8 mouse cellular contexts compared by ENCODE assay signal in the genomic region with DNA sequence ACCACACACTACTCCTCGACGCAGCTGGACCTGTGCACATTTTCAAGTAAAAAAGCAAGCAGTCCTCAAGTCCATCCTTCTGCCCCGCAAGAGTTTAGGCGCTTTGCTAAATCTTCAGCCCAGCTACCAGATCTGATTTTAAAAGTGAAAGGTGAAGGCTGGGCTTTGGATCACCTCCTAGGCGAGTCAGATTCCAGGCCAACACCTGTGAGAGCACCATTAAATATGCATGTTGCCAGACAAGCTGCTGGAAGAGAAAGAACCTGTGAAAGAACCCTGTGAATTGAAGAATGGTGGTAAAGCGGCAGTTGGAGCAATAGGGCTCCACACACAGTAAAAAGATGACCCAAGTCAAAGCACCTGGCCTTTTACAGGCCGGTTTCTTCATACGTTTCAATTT. TPM values are rescaled to one million over a fixed set of nuclear protein-coding genes. Genes with fewer than 3 reads are reported as not detected.
DNase-seq lines count a peak whose midpoint lies in the region; ATAC-seq lines count a peak whose summit lies in the region.

No protein-coding gene starts in this region.

- peak overlapping the region; percentile 68 for H3K4me2 ChIP-seq in embryonic facial prominence, embryonic 14.5 days (ENCODE audit: low read depth, low read length)
- peak overlapping the region; percentile 61 for H3K4me2 ChIP-seq in midbrain, embryonic 12.5 days (replicated peaks)

- peaks cover 7% of the 10 kb centered on the region for H3K4me1 ChIP-seq in embryonic facial prominence, embryonic 14.5 days (ENCODE audit: control insufficient read depth, insufficient read depth, low read length)
- peaks cover 13% of the 10 kb centered on the region for H3K4me1 ChIP-seq in midbrain, embryonic 12.5 days

- no peak overlapping the region; the same call in 1 of the 2 replicates for H3K27ac ChIP-seq in embryonic facial prominence, embryonic 14.5 days (replicated peaks; ENCODE audit: low read depth, low read length)
- no peak overlapping the region for H3K27ac ChIP-seq in midbrain, embryonic 12.5 days (replicated peaks)

- H3K9me3 ChIP-seq in embryonic facial prominence, embryonic 14.5 days (ENCODE audit: control insufficient read depth, low read length): no peaks in the 10 kb centered on the region
- peaks cover under 1% of the 10 kb centered on the region; the same call in 1 of the 2 replicates for H3K9me3 ChIP-seq in midbrain, embryonic 12.5 days

- WGBS in embryonic facial prominence, embryonic 14.5 days: 8% methylated on average over 8 of the region's 8 CpGs
- WGBS in midbrain, embryonic 12.5 days: 6% methylated on average over 8 of the region's 8 CpGs

- H3K27me3 ChIP-seq in embryonic facial prominence, embryonic 14.5 days (replicated peaks; ENCODE audit: control insufficient read depth, insufficient read depth, low read length): no peaks in the 10 kb centered on the region
- no peaks in the 10 kb centered on the region for H3K27me3 ChIP-seq in midbrain, embryonic 12.5 days

- peak overlapping the region; percentile 90 for H3K9ac ChIP-seq in embryonic facial prominence, embryonic 14.5 days (ENCODE audit: low read depth, low read length)
- H3K9ac ChIP-seq in midbrain, embryonic 12.5 days (replicated peaks): peak overlapping the region; percentile 73

- DNase-seq in cerebellum, adult 9-11 months: peak; percentile 18
- no peak for DNase-seq in cerebellum, adult 11 months
- peak; percentile 21 for DNase-seq in CD4-positive helper T cell, adult 2 months (ENCODE audit: low read depth, low spot score)
- peak; percentile 9 for DNase-seq in embryonic facial prominence, embryonic 14.5 days (ENCODE audit: low spot score)
- peak; percentile 15 to 22 for DNase-seq in kidney, adult 8-10 months
- no peak for DNase-seq in urinary bladder, adult 2 months (ENCODE audit: low spot score)
- no peak for DNase-seq in left cerebral cortex, postnatal 36 days (ENCODE audit: low spot score in 2 of 2)

- no peak for ATAC-seq in embryonic facial prominence, embryonic 14.5 days (ENCODE audit: low read depth)
- no peak for ATAC-seq in midbrain, embryonic 12.5 days (ENCODE audit: low FRiP score, low read depth)

- peak overlapping the region; percentile 91 for H3K4me3 ChIP-seq in embryonic facial prominence, embryonic 14.5 days (ENCODE audit: low read depth, low read length)
- peak overlapping the region; percentile 92 for H3K4me3 ChIP-seq in midbrain, embryonic 12.5 days

- H3K36me3 ChIP-seq in embryonic facial prominence, embryonic 14.5 days (ENCODE audit: control insufficient read depth, insufficient read depth, low read length): no peaks in the 10 kb centered on the region
- no peaks in the 10 kb centered on the region for H3K36me3 ChIP-seq in midbrain, embryonic 12.5 days

- intact Hi-C loops in left cerebral cortex, postnatal 36 days (cut with DNase I): no loop called here

RNA-seq across cellular contexts. Expression of a gene that starts 1.4 kb away (rescaled TPM):
- 48.4 and 54.6 TPM in 2 replicates for polyA plus RNA-seq in embryonic facial prominence, embryonic 14.5 days (2014; fragmentation: Nextera tagmentation; extraction: Ambion mirVana)
- 48.7 and 50.3 TPM in 2 replicates for polyA plus RNA-seq in midbrain, embryonic 12.5 days (2016; fragmentation: Nextera tagmentation; extraction: Ambion mirVana)
- 39.2 and 42.5 TPM in 2 replicates for polyA plus RNA-seq in urinary bladder, adult 2 months (2012; rRNA removed)
- 10 to 100 TPM; 63.6 to 70.0 TPM for total RNA-seq in left cerebral cortex, postnatal 36 days (2021)

Comparison
In these comparisons a context has a peak if more than half of its experiments do, and no peak if none do; other contexts are left out.
1. DNase-seq: peak in cerebellum, adult 9-11 months (single experiment), CD4-positive helper T cell, adult 2 months (single experiment), embryonic facial prominence, embryonic 14.5 days (single experiment) and kidney, adult 8-10 months (2 of 2); none in cerebellum, adult 11 months (single experiment), urinary bladder, adult 2 months (single experiment) and left cerebral cortex, postnatal 36 days (0 of 2).